Mouse (Mus musculus): ENCODE data around the gene Adamts3.

Gene Adamts3

GRCm38 (mm10) chr5:89883051-89883907, at the start of gene Adamts3:
Gene Adamts3 (minus strand): TSS chr5:89883334.
- DNase-seq (ENCODE audit: low spot score) = peak; percentile 4

- DNase-seq (ENCODE audit: low spot score) = no peak
These were observed 48.4 kb upstream of the Adamts3 start for GRCm38 (mm10) chr5:89931511-89931910.

- DNase-seq (ENCODE audit: low spot score) = no peak
These were observed 29.2 kb upstream of the Adamts3 start for GRCm38 (mm10) chr5:89912359-89912758.

GRCm38 (mm10) chr5:89911950-89912349, 28.8 kb upstream of the Adamts3 start:
- DNase-seq (ENCODE audit: low spot score) = no peak

GRCm38 (mm10) chr5:89911508-89911907, 28.4 kb upstream of the Adamts3 start:
- no peak for DNase-seq (ENCODE audit: low spot score)

- no peak for DNase-seq (ENCODE audit: low spot score)
These were observed 23.8 kb upstream of the Adamts3 start for GRCm38 (mm10) chr5:89906884-89907431.

GRCm38 (mm10) chr5:89901026-89901425, 17.9 kb upstream of the Adamts3 start:
- no peak for DNase-seq (ENCODE audit: low spot score)

GRCm38 (mm10) chr5:89897495-89897894, 14.4 kb upstream of the Adamts3 start:
- peak; percentile 1 for DNase-seq (ENCODE audit: low spot score)

- DNase-seq (ENCODE audit: low spot score) = no peak
These were observed 12.4 kb upstream of the Adamts3 start for GRCm38 (mm10) chr5:89895520-89895919.

GRCm38 (mm10) chr5:89884991-89885390, 1.9 kb upstream of the Adamts3 start:
- no peak for DNase-seq (ENCODE audit: low spot score)

GRCm38 (mm10) chr5:89883908-89884204, 722 bp upstream of the Adamts3 start:
- DNase-seq (ENCODE audit: low spot score) = no peak

GRCm38 (mm10) chr5:89882091-89882734, 921 bp downstream of the Adamts3 start:
- DNase-seq (ENCODE audit: low spot score) = peak; percentile 14

- no peak for DNase-seq (ENCODE audit: low spot score)
These were observed 1.7 kb downstream of the Adamts3 start for GRCm38 (mm10) chr5:89881425-89881824.

- DNase-seq (ENCODE audit: low spot score) = no peak
These were observed 4.2 kb downstream of the Adamts3 start for GRCm38 (mm10) chr5:89878866-89879392.

- no peak for DNase-seq (ENCODE audit: low spot score)
These were observed 10.5 kb downstream of the Adamts3 start for GRCm38 (mm10) chr5:89872661-89873060.

- DNase-seq (ENCODE audit: low spot score) = no peak
These were observed 23.5 kb downstream of the Adamts3 start for GRCm38 (mm10) chr5:89859603-89860002.

- DNase-seq (ENCODE audit: low spot score) = no peak
These were observed 24.3 kb downstream of the Adamts3 start for GRCm38 (mm10) chr5:89858837-89859236.

GRCm38 (mm10) chr5:89846551-89846950, 36.6 kb downstream of the Adamts3 start:
- DNase-seq (ENCODE audit: low spot score) = no peak

GRCm38 (mm10) chr5:89844354-89844753, 38.8 kb downstream of the Adamts3 start:
- DNase-seq (ENCODE audit: low spot score) = no peak

- DNase-seq (ENCODE audit: low spot score) = no peak
These were observed 39.7 kb downstream of the Adamts3 start for GRCm38 (mm10) chr5:89843478-89843877.

- DNase-seq (ENCODE audit: low spot score) = no peak
These were observed 43.5 kb downstream of the Adamts3 start for GRCm38 (mm10) chr5:89839627-89840026.

- DNase-seq (ENCODE audit: low spot score) = no peak
These were observed 62.0 kb downstream of the Adamts3 start for GRCm38 (mm10) chr5:89821175-89821574.

GRCm38 (mm10) chr5:89819531-89819930, 63.6 kb downstream of the Adamts3 start:
- no peak for DNase-seq (ENCODE audit: low spot score)
